In the genomic region with DNA sequence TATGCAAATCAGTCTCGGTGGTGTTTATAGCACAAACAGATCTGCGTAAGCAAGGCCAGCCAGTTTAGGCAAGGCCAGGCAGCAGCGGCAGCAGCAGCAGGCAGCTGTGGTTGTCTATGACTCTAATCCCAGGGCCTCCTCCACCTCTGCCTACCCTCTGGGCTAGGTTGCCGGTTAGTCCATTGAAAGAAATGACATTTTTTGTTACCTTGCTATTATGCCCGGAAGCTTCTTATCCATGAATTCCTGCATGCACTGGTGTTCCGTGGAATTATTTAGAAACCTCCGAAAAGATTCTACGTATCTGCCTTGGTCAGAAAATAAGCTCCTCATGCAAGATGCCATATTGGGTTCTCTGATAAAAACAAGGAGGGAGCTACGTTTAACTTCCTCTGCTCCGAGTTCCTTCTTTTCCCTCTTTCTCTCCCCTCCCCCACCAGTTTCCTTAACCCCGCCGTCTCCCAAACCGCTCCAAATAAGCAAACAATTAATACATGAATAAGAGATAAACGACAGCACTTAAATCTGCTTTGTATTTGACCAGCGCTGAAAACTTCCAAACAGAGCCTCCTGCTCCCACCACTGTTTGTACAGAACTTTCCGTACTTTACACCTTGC, we compare ENCODE assay signal across 8 mouse cellular contexts. TPM values are rescaled to one million over a fixed set of nuclear protein-coding genes. Genes with fewer than 3 reads are reported as not detected.
A peak's percentile ranks its signal among the peaks of the same experiment; 100 is the strongest.
DNase-seq lines count a peak whose midpoint lies in the region; ATAC-seq and TF ChIP-seq lines count a peak whose summit lies in the region.

No protein-coding gene starts in this region.

- H3K9ac ChIP-seq in neural tube, embryonic 15.5 days (replicated peaks), result peak overlapping the region; percentile 36

- TF ChIP-seq CTCF in layer of hippocampus, adult 2 months (conservative IDR thresholded peaks at IDR 0.05), result no peak

- no peaks in the 10 kb centered on the region for H3K36me3 ChIP-seq in neural tube, embryonic 15.5 days

- no peaks in the 10 kb centered on the region for H3K27me3 ChIP-seq in neural tube, embryonic 15.5 days (replicated peaks)

- peak overlapping the region; percentile 55 for H3K4me2 ChIP-seq in neural tube, embryonic 15.5 days

- no peaks in the 10 kb centered on the region for H3K9me3 ChIP-seq in neural tube, embryonic 15.5 days (replicated peaks)

- H3K4me3 ChIP-seq in layer of hippocampus, adult 2 months, result peak overlapping the region; percentile 83
- peak overlapping the region; percentile 44 for H3K4me3 ChIP-seq in neural tube, embryonic 15.5 days (replicated peaks)

- H3K27ac ChIP-seq in layer of hippocampus, adult 2 months, result peak overlapping the region; percentile 94
- peak overlapping the region; percentile 78 for H3K27ac ChIP-seq in neural tube, embryonic 15.5 days (replicated peaks)

- ATAC-seq in neural tube, embryonic 15.5 days (ENCODE audit: low FRiP score), result peak; percentile 94

- 7% methylated on average over 16 of the region's 16 CpGs for WGBS in neural tube, embryonic 15.5 days

- peak; percentile 21 to 42 for DNase-seq in urinary bladder, adult 18-20 months (ENCODE audit: low spot score in 2 of 2)
- DNase-seq in urinary bladder, postnatal 10 days (ENCODE audit: low spot score), result no peak
- DNase-seq in frontal cortex, adult 2 months (ENCODE audit: extremely low spot score in 1 of 2, low spot score in 1 of 2), result peak; percentile 37 to 67
- DNase-seq in heart, postnatal 4 days, result peak; percentile 55
- DNase-seq in layer of hippocampus, adult 2 months (ENCODE audit: low spot score in 2 of 2), result peak; percentile 32 to 52
- peak; percentile 51 to 54 for DNase-seq in lung, adult 18-20 months
- no peak for DNase-seq in thymus, postnatal 4 days

- H3K4me1 ChIP-seq in neural tube, embryonic 15.5 days, result peaks cover 13% of the 10 kb centered on the region; the same call in 1 of the 2 replicates

RNA-seq across cellular contexts. Expression of a gene that starts 0.6 kb away (rescaled TPM):
- 22.9 and 23.6 TPM in 2 replicates for polyA plus RNA-seq in frontal cortex, adult 2 months (2012; rRNA removed)
- 1 to 10 TPM; 5.7 to 7.9 TPM for total RNA-seq in heart, postnatal 4 days (2021)
- total RNA-seq in layer of hippocampus, adult 2 months (2021), result 10 to 100 TPM; 27.3 to 29.1 TPM
- 12.3 and 15.4 TPM in 2 replicates for polyA plus RNA-seq in neural tube, embryonic 15.5 days (2015; fragmentation: Nextera tagmentation; extraction: Ambion mirVana)

RNA-seq across cellular contexts. Expression of a gene that starts 47.8 kb away (rescaled TPM):
- polyA plus RNA-seq in frontal cortex, adult 2 months (2012; rRNA removed), result not detected in 2 replicates
- not detected for total RNA-seq in heart, postnatal 4 days (2021)
- total RNA-seq in layer of hippocampus, adult 2 months (2021), result not detected
- polyA plus RNA-seq in neural tube, embryonic 15.5 days (2015; fragmentation: Nextera tagmentation; extraction: Ambion mirVana), result not detected in 2 replicates

Comparison
In these comparisons a context has a peak if more than half of its experiments do, and no peak if none do; other contexts are left out.
1. DNase-seq: peak in urinary bladder, adult 18-20 months (2 of 2), frontal cortex, adult 2 months (2 of 2), heart, postnatal 4 days (single experiment), layer of hippocampus, adult 2 months (2 of 2) and lung, adult 18-20 months (2 of 2); none in urinary bladder, postnatal 10 days (single experiment) and thymus, postnatal 4 days (single experiment).